Mouse (Mus musculus): Measurements from ENCODE around the gene Cdr2. TPM values are rescaled to one million over a fixed set of nuclear protein-coding genes. Genes with fewer than 3 reads are reported as not detected.
"Not testable (repeated sequence)": the region's sequence is repeated elsewhere in the genome, so short reads cannot be mapped to it uniquely, and the experiment has no call there.

The Cdr2 gene
- total RNA-seq, 2 experiments from 2014 or later: 501 to 1,057 TPM

GRCm38 (mm10) chr7:120977063-120977462 is 5.0 kb downstream of the Cdr2 start:
- no peak for ATAC-seq (replicated peaks; ENCODE audit: low FRiP score, poor library complexity, severe bottlenecking)

DNA sequence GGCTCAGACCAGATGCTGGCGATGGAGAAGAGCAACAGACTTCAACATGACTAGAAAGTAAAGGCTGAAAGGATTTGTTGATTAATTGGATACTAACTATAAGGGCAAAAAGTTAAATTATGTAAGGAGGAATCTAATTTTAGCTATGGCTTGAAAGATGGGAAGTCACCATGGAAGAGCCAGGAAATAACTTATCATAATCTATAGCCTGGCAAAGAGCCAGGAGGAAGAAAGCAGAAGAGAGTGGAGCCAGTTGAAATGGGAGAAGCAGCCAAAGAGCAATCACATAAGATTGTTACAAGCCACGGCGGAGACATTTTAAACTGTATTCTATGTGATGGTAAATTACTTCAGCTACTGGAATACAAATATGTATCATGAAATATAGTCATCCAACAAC is 8.1 kb downstream of the Cdr2 start:
- no peak for ATAC-seq (replicated peaks; ENCODE audit: low FRiP score, poor library complexity, severe bottlenecking)

DNA sequence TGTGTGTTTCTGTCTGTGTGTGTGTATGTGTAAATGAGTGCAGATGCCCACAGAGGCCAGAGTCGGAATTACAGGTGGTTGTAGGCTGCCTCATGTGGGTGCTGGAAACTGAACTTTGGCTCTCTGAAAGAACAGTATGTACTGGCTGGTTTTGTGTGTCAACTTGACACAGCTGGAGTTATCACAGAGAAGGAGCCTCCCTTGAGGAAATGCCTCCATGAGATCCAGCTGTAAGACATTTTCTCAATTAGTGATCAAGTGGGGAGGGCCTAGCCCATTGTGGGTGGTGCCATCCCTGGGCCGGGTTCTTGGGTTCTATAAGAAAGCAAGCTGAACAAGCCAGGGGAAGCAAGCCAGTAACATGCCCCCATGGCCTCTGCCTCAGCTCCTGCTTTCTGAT is 9.6 kb downstream of the Cdr2 start:
- not testable (repeated sequence) for ATAC-seq (replicated peaks; ENCODE audit: low FRiP score, poor library complexity, severe bottlenecking)

GRCm38 (mm10) chr7:120970112-120970511 is 12.0 kb downstream of the Cdr2 start:
- ATAC-seq (replicated peaks; ENCODE audit: low FRiP score, poor library complexity, severe bottlenecking): no peak

DNA sequence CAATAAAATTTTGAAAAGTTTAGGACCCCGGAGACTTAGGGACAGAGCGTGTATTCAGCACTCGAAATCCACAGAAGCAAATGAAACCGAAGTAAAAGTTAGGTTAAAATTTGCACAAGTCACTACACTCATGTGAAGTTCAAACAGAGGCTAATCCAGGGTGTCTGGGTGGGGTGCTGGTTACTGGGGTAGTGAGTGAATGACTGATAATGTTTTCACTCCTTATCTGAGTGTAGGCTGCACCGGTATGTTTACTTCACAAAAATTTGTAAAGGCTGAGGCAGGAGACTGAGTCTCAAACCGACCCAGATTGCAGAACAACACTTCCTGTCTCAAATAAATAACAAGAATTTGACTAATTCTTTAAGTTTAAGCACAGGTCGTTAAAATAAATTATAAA is 12.9 kb downstream of the Cdr2 start:
- peak; percentile 91 for ATAC-seq (replicated peaks; ENCODE audit: low FRiP score, poor library complexity, severe bottlenecking)

DNA sequence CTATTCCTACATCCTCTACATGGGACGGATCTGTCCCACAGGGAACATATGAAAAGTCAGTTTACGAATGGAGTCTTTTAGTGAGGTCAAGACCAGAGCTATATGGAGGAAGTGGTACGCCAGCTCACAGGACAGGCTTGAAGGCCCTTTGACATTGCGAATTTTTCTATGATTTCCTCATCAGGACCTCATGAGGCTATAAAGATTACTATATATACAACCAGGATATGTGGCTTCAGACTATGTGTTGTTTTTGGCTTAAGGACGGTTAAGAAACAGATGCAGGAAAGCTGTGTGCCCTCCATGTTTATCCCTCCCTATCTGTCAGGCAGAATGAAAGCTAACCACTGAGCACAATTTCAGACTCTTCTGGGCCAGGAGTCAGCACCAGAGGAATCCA is 19.0 kb downstream of the Cdr2 start:
- no peak for ATAC-seq (replicated peaks; ENCODE audit: low FRiP score, poor library complexity, severe bottlenecking)

DNA sequence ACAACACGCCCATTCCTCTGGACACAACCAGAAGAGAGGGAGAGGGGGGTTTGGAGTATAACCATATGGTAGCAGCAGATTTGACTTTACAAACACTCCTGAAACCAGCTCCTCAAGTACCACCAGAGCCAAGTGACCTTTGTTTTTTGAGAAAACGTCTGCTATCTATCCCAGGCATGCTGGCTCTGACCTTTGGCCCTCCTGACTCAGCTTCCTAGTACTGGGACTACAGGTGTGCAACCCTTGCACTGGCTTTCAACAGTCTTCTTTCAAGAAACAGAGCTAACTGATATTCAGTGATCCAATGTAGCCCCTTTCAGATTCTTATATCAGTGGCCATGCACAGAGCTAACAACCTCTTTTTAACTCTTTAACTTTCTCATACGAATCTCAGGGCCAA is 20.2 kb downstream of the Cdr2 start:
- no peak for ATAC-seq (replicated peaks; ENCODE audit: low FRiP score, poor library complexity, severe bottlenecking)

- ATAC-seq (replicated peaks; ENCODE audit: low FRiP score, poor library complexity, severe bottlenecking): no peak
These were observed 21.5 kb downstream of the Cdr2 start for GRCm38 (mm10) chr7:120960601-120961000.

- no peak for ATAC-seq (replicated peaks; ENCODE audit: low FRiP score, poor library complexity, severe bottlenecking)
These were observed 22.0 kb downstream of the Cdr2 start for GRCm38 (mm10) chr7:120960116-120960515.

GRCm38 (mm10) chr7:120953591-120953990 is 28.5 kb downstream of the Cdr2 start:
- ATAC-seq (replicated peaks; ENCODE audit: low FRiP score, poor library complexity, severe bottlenecking): not testable (repeated sequence)

DNA sequence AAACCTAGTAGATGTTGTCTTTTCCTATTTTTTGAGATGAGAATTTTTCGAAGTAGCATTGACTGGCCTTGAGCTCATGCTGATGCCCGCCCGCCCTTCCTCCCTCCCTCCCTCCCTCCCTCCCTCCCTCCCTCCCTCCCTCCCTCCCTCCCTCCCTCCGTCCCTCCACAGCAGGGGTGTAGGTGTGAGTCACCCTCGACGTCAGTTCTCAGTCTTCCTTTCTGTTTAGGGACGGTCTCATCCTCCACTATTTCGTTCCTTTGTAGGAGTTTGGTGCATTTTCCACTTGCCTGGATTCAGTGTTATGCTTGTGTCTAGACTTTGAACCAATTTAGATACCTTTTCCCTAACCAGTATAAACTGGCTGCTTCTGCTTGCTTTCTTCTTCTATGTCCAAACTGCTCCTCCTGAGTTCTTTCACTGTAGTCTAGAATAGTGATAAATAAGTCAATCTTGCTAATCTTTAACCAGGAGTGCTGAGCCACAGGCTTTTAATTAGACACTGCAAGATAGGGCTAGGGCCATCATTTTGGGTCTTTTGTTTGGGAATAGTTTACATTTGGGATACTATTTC is 38.1 kb downstream of the Cdr2 start:
- no peak for ATAC-seq (replicated peaks; ENCODE audit: low FRiP score, poor library complexity, severe bottlenecking)

GRCm38 (mm10) chr7:120942506-120942905 is 39.6 kb downstream of the Cdr2 start:
- ATAC-seq (replicated peaks; ENCODE audit: low FRiP score, poor library complexity, severe bottlenecking): no peak

DNA sequence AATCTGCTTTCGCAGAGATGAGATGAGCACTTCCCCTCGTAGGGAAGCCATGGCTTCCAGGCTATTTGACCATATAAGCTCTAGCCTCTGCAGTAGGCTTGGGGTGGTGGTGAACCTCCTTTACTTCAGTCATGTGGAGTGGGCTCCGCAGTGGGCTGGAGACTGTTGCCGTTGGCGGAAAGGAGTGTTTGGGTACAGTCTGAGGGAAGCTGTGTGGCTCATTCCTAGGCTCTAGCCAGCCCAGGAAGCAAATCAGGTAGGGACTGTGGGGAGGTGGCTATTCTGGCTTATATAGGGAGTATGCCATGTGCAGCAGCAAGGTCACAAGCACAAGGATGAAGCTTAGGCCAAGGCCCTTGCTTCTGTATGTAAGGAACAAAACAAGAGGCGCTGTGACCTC is 40.9 kb downstream of the Cdr2 start:
- no peak for ATAC-seq (replicated peaks; ENCODE audit: low FRiP score, poor library complexity, severe bottlenecking)

DNA sequence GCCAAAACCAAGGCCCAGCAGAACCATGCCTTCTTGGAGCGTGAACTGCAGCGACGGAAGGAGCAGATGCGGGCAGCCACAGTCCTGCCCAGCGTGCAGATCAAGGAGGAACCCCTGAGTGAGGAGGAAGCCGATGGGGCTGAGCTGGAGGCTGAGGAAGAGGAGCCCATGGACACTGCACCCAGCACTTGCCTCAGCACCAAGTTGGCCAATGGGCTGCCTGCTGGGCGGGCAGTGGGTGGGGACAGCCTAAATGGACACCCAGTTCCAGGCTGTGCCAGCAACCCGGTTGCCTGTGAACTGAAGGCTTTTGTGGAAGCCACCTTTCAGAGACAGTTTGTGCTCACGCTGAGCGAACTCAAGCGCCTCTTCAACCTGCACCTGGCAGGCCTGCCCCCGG is 41.8 kb downstream of the Cdr2 start:
- ATAC-seq (replicated peaks; ENCODE audit: low FRiP score, poor library complexity, severe bottlenecking): no peak

- no peak for ATAC-seq (replicated peaks; ENCODE audit: low FRiP score, poor library complexity, severe bottlenecking)
These were observed 43.9 kb downstream of the Cdr2 start for GRCm38 (mm10) chr7:120938206-120938605.

GRCm38 (mm10) chr7:120936522-120936921 is 45.6 kb downstream of the Cdr2 start:
- ATAC-seq (replicated peaks; ENCODE audit: low FRiP score, poor library complexity, severe bottlenecking): no peak

GRCm38 (mm10) chr7:120934716-120935115 is 47.4 kb downstream of the Cdr2 start:
- ATAC-seq (replicated peaks; ENCODE audit: low FRiP score, poor library complexity, severe bottlenecking): peak; percentile 82

- ATAC-seq (replicated peaks; ENCODE audit: low FRiP score, poor library complexity, severe bottlenecking): peak; percentile 49
These were observed 48.4 kb downstream of the Cdr2 start for GRCm38 (mm10) chr7:120933680-120934195.

DNA sequence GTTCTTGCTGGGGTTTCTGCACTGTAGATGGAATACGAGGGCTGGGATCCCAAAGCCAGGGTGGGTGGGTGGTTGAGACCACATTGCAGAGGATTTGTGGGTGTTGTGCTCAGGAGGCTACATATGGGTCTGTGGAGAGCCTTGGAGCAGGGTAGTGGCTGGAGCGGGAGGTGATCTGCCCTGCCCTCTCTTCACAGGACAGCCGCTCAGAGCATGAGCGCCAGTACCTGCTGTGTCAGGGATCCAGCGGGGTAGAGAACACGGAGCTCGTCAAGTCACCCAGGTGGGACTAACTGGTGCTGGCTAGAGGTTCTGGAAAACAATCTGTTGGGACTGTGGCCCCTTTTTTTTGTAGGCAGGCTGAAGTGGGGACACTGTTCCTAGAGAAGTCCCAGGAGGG is 49.0 kb downstream of the Cdr2 start:
- ATAC-seq (replicated peaks; ENCODE audit: low FRiP score, poor library complexity, severe bottlenecking): no peak

- ATAC-seq (replicated peaks; ENCODE audit: low FRiP score, poor library complexity, severe bottlenecking): peak; percentile 74
These were observed 63.6 kb downstream of the Cdr2 start for GRCm38 (mm10) chr7:120918526-120918962.

- ATAC-seq (replicated peaks; ENCODE audit: low FRiP score, poor library complexity, severe bottlenecking): peak; percentile 90
These were observed 64.3 kb downstream of the Cdr2 start, which contains the start of gene Polr3e for GRCm38 (mm10) chr7:120917592-120918461. Polr3e (plus strand) TSS chr7:120917744.
